Mouse (Mus musculus): Measurements from ENCODE around the gene Slc23a3.
A peak's percentile ranks its signal among the peaks of the same experiment; 100 is the strongest.

Slc23a3 gene

DNA sequence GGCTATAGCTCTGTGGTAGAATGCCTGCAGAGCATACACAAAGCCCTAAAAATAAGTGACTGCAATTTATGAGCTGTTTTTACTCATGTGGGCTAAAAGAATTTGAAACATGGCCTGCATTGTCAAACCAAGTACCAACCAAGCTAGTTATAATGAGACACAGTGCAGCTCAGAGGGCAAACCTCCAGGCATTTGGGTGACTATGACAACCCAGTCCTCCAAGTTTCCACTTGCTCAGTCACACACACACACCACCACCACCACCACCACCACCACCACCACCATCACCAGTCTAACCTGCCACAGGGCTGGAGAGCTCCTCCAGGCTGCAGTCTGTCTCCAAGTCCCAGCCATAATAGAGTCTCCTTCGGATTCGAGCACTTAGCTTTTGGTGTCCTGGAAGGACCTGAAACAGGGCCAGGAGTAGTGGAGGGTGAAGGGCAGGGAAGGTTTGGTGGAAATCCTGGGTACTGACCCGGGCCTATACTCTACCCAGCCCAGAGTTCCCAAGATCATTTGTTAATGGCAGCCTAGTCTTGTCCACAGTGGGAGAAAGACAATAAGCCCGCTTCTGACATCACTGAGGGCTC lies 7.0 kb upstream of the Slc23a3 start:
- DNase-seq (ENCODE audit: low read depth, low spot score), result no peak

DNA sequence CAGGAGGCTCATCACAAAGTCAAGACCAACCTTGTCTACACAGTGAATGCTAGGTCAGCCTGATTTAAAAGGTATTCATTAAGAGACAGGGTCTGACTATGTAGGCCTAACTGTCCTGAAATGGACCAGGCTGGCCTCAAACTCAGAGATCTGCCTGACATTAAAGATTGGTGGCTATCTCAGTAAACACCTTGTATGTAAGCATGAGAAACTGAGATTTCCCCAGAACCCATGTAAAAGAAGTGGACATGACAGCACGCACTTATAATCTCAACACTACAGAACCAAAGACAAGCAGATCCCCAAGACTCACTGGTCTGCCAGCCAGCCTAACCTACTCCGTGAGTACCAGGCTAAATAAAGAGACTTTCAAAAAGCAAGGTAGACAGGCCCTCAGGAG lies 4.8 kb upstream of the Slc23a3 start:
- no peak for DNase-seq (ENCODE audit: low read depth, low spot score)

DNA sequence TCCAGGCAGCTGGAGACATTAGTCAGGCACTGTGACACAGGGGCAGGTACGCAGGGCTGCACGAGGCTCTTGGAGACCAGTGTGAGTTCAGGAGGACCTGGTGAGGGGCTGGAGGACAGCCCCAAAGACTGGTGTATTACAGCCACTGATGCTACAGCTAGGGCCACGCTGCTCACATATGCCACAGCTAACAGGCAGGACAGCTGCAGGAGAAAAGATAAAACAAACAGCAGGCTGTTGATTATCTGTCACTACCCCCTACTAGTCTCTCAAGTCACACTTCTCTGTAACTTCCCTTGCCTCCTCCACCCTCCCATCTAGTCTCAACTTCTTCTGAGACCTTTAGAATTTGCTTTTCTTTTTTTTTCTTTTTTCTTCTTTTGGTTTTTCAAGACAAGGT lies 3.0 kb upstream of the Slc23a3 start:
- DNase-seq (ENCODE audit: low read depth, low spot score), result no peak

DNA sequence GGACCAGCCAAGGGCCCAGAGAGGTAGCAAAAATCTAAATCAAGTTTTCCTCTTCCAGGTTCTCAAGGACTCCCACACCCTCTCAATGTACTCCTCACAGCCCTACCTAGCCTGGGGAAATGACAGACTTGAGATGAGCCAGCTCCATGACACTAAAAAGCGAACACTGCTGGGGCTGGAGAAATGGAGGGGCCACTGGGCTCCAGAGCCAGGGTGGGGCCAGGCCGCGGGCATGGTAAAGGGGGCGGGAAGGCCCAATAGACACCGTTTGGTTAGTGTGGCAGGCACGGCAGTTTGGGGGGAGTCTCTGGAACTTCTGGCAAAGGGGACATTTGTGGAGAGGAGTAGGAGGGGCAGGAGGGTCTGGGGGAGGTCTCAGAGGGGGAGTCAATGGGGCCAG lies 2.6 kb upstream of the Slc23a3 start:
- DNase-seq (ENCODE audit: low read depth, low spot score), result no peak

DNA sequence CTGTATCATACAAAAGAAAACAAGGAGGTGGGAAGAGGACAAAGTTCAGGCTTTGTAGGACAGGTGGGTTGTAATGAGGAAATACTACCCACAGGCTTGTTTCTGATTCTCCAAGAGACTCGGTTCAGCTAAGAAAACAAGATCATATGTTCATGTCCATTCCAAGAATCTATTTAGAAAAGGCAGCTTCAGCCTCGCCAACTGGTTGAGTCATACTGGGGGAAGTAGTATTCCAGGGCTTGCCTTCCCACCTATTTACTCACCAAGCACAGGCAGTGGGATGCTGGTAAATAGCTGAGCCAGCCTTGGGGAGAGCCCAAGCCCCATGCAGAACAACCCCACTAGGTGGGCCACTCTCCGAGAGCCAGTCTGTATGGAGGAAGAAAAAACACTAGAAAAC lies 5.0 kb downstream of the Slc23a3 start:
- DNase-seq (ENCODE audit: low read depth, low spot score), result no peak

DNA sequence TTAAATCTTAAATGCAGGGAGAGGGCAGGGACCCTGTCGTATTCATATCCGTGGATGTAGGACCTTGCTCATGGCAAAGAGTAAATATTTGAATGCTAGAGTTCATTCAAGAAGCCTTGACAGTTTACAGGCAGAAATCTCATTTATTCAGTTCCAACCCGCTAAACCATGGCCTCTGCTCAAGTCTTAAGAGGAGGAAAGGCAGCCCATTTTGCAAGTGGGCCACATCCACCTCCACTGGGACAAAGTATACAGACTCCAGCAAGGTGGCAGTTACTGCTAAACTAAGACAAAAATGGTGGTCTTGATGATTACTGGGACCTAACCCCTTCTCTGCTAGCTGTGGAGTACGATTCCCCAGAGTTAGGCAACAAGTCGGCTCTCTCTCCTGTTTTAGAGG lies 8.3 kb downstream of the Slc23a3 start:
- DNase-seq (ENCODE audit: low read depth, low spot score), result no peak

DNA sequence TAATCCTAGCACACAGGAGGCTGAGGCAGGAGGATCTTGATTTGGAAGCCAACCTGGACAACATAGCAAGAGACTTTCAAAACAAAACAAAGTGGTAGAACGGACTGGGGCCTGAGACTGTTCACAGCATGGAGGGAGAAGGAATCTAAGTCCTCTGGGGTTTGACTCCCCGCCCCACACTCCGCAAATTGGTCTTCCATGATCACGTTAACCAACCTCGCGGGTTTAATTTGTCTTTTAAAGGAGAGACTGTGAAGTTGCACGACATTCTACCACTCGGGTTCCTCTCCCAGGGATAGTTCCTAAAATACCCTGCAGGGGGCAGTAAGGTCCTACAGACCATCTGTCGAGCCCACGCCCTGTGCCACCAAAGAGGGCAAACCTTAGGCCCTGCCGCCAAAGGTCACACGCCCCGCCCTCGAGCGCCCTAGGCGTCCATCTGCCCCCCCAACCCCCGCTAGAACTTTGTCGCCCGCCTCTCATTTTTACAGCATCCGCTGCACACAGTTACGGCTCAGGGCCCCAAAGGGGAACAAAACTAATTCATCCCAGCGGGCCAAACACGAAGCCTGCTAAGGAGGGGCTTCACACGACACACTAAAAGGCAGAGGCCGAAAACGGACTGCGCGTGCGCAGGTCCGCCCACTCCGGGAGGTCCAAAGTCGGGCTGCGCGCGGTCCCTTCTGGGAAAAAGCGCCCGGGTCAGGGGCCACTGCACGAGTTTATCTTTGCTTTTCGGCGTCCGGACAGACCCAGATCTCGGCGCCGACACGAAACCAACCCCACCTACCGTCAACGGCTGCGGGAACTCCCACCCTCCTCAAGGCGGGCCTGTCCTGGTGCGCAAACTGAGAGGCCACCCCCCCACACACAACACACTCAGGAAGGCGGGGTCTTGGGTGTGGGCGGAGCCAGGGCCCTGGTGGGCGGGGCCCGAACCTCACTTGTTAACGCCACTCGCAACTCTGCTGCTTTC lies 9.1 kb downstream of the Slc23a3 start, which contains the start of gene Nhej1:
TSS of gene Nhej1 (minus strand) at position 855 of the 976 bp plus-strand sequence.
- DNase-seq (ENCODE audit: low read depth, low spot score), result peak; percentile 98

DNA sequence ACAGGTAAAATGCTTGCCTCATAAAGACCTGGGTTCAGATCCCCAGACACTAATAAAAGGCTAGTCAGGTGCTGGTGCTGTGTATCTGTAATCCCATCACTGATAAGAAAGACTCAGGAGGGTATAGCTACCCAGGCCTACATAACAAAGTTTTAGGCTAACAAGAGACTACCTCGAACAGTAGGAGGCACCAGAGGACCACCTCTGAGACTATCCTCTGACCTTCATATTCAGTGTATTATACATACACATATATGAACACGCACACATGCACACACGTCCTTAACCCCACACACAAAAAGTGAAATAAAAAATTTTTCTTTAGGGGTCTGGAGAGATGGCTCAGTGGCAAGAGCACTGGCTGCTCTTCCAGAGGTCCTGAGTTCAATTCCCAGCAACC lies 11.5 kb downstream of the Slc23a3 start:
- no peak for DNase-seq (ENCODE audit: low read depth, low spot score)

Data from mesoderm, embryonic 11.5 days (tissue).